Mouse (Mus musculus): ENCODE data around the gene Olfr1450. TPM values are rescaled to one million over a fixed set of nuclear protein-coding genes. Genes with fewer than 3 reads are reported as not detected.
"Not testable (repeated sequence)": the region's sequence is repeated elsewhere in the genome, so short reads cannot be mapped to it uniquely, and the experiment has no call there.

Gene Olfr1450
- not detected for total RNA-seq (2022)

DNA sequence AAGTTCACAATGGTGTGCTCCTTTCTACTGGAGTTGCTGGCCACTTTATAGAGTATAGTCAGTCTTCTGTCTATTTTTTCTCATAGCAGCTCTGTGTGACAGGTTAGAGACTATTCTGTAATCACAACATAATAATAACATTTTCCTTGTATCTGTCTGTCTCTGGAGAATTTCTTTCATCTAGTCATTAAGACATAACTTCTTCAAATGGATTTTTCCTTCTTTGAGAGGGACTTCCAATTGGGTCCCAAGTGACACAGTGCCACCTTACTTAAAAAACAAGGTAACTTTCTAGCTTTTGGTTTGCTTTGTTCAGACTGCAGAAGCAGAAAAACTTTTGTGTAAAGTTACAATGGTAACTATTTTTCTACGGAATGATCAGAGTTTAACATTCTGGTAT is at the start of gene Olfr1450:
Olfr1450 (plus strand) TSS at position 301 of the 400 bp plus-strand sequence.
- DNase-seq (ENCODE audit: low spot score in 2 of 2), result no peak

DNA sequence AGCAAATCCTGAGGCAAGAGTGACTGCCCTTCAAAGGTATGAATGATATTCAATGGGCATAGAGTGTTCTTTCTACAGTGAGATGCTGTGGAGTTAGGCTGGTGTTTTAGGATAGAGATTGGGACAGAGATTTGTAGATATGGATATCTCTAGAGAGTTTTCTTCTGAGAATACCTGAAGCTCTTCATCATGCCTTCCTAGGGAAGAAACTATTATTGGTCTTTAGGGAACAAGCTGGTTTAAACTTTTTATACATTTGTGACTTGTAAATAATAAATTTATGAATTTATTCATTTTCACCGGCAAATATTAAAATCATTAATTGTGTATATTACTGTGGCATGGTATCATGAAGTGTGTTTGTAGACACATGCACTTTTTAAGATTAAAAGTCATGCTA is 46.4 kb upstream of the Olfr1450 start, which contains the start of gene Olfr1447:
Olfr1447 (minus strand) TSS at position 101 of the 400 bp plus-strand sequence.
- no peak for DNase-seq (ENCODE audit: low spot score in 2 of 2)

DNA sequence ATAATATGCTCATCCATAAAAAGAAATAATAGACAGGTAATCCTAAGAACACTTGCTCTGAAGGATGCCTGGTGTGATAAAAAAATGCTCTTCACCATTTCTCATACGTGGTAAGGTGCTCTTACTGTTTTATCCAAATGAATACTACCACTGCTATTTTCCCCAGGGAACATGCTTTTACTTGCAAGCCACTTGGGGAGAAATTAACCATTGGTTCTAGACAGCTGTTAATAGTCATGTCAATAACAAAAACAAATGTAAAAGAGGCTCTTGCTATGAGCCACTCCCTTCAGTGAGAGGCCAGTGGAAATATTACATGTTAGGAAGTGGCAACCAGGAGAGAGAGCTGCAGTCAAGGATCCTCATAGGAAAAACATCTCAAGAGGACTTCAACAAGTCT is 25.7 kb upstream of the Olfr1450 start, which contains the start of gene Olfr1448:
Olfr1448 (minus strand) TSS at position 101 of the 400 bp plus-strand sequence.
- DNase-seq (ENCODE audit: low spot score in 2 of 2), result no peak

DNA sequence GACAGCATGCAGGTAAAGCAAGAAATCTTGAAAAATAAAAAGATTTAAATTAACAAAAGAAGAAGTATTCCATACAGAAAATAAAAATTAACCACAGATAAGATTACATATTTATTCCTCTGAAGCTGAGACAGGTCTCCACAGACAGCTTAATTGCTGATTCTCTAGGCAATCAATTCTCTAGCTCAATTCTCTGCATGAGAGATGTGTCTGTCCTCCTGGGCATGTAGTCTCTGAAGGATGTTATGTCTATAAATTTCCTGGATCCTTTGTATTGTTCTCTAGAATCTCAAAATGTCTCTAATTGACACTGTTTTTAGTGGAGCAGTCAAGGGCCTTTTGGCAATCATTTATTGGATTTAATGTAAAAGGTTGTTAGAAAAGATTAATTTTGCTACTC is 19.5 kb upstream of the Olfr1450 start, which contains the start of gene Olfr1449:
Olfr1449 (plus strand) TSS at position 301 of the 400 bp plus-strand sequence.
- DNase-seq (ENCODE audit: low spot score in 2 of 2), result no peak

DNA sequence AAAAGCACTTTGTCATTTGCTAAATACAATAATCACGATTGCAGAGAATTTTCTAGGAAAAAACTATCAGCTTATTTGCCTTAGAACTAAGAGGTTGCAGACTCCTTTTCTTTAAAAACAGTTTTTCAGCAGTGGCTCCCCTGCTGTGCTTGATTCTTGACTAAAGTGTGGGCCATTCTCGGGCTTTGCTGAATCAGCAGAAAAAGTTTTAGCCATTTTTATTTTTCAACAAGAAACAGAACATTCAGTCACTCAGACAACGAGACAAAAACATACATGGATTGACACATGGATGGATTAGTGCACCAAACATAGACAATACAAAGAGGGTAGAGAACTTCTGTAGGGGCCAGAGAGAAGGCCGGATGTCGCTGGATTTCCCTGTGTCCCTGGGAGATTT is 20.0 kb downstream of the Olfr1450 start:
- DNase-seq (ENCODE audit: low spot score in 2 of 2), result not testable (repeated sequence)

DNA sequence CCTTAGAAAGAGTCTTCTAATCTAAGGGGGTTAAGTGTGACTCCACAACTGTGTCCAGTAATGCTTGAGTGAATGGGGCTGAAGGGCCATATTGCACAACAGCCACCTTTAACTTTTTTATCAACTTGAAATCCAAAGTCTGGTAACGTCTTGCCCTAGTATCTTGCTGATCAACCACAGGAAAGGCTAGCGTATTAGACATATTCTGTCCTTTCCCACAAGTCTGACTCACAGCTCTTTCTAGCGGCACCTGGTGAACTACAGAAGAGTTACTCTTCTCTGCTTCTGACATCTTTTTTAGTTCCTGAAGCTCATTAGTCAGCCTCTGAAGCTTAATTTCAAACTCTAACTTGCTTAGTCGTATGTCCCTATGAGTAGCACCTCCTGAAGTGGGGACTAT is 42.3 kb downstream of the Olfr1450 start:
- not testable (repeated sequence) for DNase-seq (ENCODE audit: low spot score in 2 of 2)

DNA sequence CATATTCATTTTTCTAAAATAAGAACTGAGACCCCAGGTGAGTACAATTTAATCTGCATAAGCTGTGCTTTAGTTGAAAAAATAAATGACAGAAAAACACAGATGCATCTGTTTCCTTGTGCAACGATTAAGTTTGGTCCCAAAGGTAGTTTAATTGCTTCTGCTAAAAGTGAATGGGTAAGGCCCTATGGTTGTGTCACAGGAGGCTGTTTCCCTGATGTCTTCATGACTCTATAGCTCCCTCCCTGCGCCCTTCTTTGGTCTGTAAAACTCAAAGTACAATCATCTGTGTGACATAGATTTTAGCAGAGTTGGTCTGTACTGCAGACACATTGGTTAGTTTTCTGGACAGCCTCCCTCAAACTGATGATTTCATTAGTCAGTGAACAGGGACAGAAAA is 44.7 kb downstream of the Olfr1450 start, which contains the start of gene Olfr1451:
Olfr1451 (plus strand) TSS at position 301 of the 400 bp plus-strand sequence.
- no peak for DNase-seq (ENCODE audit: low spot score in 2 of 2)

Other genes starting within 250 kb of the Olfr1450 start
- gene Cntf, start 184.6 kb upstream of the Olfr1450 start, total RNA-seq (2022), result 1 to 10 TPM; 3.2 to 4.3 (median 3.4) TPM
- 10 to 100 TPM; 85.2 to 96.0 (median 91.8) TPM for gene Zfp91, start 154.1 kb upstream of the Olfr1450 start, total RNA-seq (2022)
- 1 to 10 TPM; 1.5 to 3.8 (median 2.1) TPM for gene Lpxn, start 154.1 kb upstream of the Olfr1450 start, total RNA-seq (2022)
- gene Gm5244, start 103.6 kb upstream of the Olfr1450 start, total RNA-seq (2022), result not detected
- not detected for gene Olfr1444, start 93.0 kb upstream of the Olfr1450 start, total RNA-seq (2022)
- not detected for gene Olfr1445, start 66.4 kb upstream of the Olfr1450 start, total RNA-seq (2022)
- not detected for gene Olfr1446, start 56.7 kb upstream of the Olfr1450 start, total RNA-seq (2022)
- gene Olfr1447, start 46.5 kb upstream of the Olfr1450 start, total RNA-seq (2022), result not detected
- not detected for gene Olfr1448, start 25.8 kb upstream of the Olfr1450 start, total RNA-seq (2022)
- not detected for gene Olfr1449, start 19.4 kb upstream of the Olfr1450 start, total RNA-seq (2022)
- gene Olfr1451, start 44.8 kb downstream of the Olfr1450 start, total RNA-seq (2022), result not detected
- gene Olfr1453, start 78.1 kb downstream of the Olfr1450 start, total RNA-seq (2022), result not detected
- gene Olfr1454, start 110.4 kb downstream of the Olfr1450 start, total RNA-seq (2022), result not detected
- not detected for gene Olfr1457, start 147.6 kb downstream of the Olfr1450 start, total RNA-seq (2022)
- not detected for gene Olfr1458, start 156.5 kb downstream of the Olfr1450 start, total RNA-seq (2022)
- gene Olfr1459, start 199.3 kb downstream of the Olfr1450 start, total RNA-seq (2022), result under 1 TPM; 0.11 to 0.37 (median 0.17) TPM
- not detected for gene Olfr1461, start 212.7 kb downstream of the Olfr1450 start, total RNA-seq (2022)
- gene Olfr1462, start 235.5 kb downstream of the Olfr1450 start, total RNA-seq (2022), result not detected

All from left cerebral cortex, adult 8-10 months (tissue).